Mouse (Mus musculus) limb, embryonic 11.5 days (tissue): ENCODE results near the gene Sdf4. TPM values are rescaled to one million over a fixed set of nuclear protein-coding genes. Genes with fewer than 3 reads are reported as not detected.

Source experiments
- ATAC-seq: fragments of 200-750 bp; cut with Nextera tagmentation; 2 replicates; pipeline ENCODE4 v1.8.0; 2017; ENCODE audit warnings: low read depth; ENCODE audit not compliant: insufficient number of reproducible peaks, low FRiP score, low TSS enrichment
- DNase-seq: peaks from one replicate; pipeline ENCODE4 v3.0.0-alpha.2; 2015; ENCODE audit warnings: low spot score
- H3K27ac ChIP-seq: fragments of 300-500 bp; sonication (generic); replicated peaks from 2 replicates; pipeline ENCODE4 v1.5.1; 2014; ENCODE audit warnings: low read depth, mild to moderate bottlenecking, low read length
- H3K27me3 ChIP-seq: fragments of 300-500 bp; sonication (generic); 2 replicates; pipeline ENCODE4 v1.6.1; 2014; ENCODE audit warnings: mild to moderate bottlenecking, low read length, mixed read lengths; ENCODE audit not compliant: control insufficient read depth, insufficient read depth
- H3K36me3 ChIP-seq: fragments of 300-500 bp; sonication (generic); 2 replicates; pipeline ENCODE4 v1.6.1; 2014; ENCODE audit warnings: mild to moderate bottlenecking, low read length, moderate library complexity, mixed read lengths; ENCODE audit not compliant: control insufficient read depth, insufficient read depth
- H3K4me1 ChIP-seq: fragments of 300-500 bp; sonication (generic); 2 replicates; pipeline ENCODE4 v1.6.1; 2014; ENCODE audit warnings: low read length, mixed read lengths; ENCODE audit not compliant: control insufficient read depth, insufficient read depth
- H3K4me2 ChIP-seq: fragments of 300-500 bp; sonication (generic); 2 replicates; pipeline ENCODE4 v1.6.1; 2014; ENCODE audit warnings: low read depth, mild to moderate bottlenecking, moderate library complexity; ENCODE audit not compliant: severe bottlenecking
- H3K4me3 ChIP-seq: fragments of 300-500 bp; sonication (generic); 2 replicates; pipeline ENCODE4 v1.5.1; 2014; ENCODE audit warnings: low read depth, low read length
- H3K9ac ChIP-seq: fragments of 300-500 bp; sonication (generic); 2 replicates; pipeline ENCODE4 v1.6.1; 2014; ENCODE audit warnings: mild to moderate bottlenecking, low read length
- H3K9me3 ChIP-seq: fragments of 300-500 bp; sonication (generic); 2 replicates; pipeline ENCODE4 v1.6.1; 2016; ENCODE audit warnings: low read length; ENCODE audit not compliant: control insufficient read depth
- WGBS: fragments of 180-500 bp; shearing (Covaris S2); extraction: QIAGEN DNeasy Blood & Tissue Kit; methylation state at CpG from one replicate; pipeline ENCODE4 v1.1.7; 2014; 5-methylcytosine and 5-hydroxymethylcytosine counted together
- polyA plus RNA-seq: library from polyadenylated mRNA; unstranded; fragments of >200 nt; fragmentation: Nextera tagmentation; extraction: Ambion mirVana; gene quantifications from 2 replicates; pipeline ENCODE4 v1.2.1, GENCODE M21; 2014

Sdf4 gene
- polyA plus RNA-seq, 1 experiment from 2014 or later: 142 TPM

GRCm38 (mm10) chr4:155962167-155962971 is 30.3 kb upstream of the Sdf4 start, which contains the start of gene C1qtnf12:
TSS of gene C1qtnf12 (plus strand) at chr4:155962318.
- Histone ChIP-seq H3K4me1 (peaks cover 13% of the 10 kb centered on the region), H3K36me3 (peaks cover 11% of the 10 kb centered on the region; the same call in 1 of the 2 replicates), H3K4me3 (peak within 1 kb of the TSS; percentile 54), H3K27ac (peak within 1 kb of the TSS; percentile 62; the same call in 1 of the 2 replicates), H3K27me3 (no peaks in the 10 kb centered on the region), H3K9me3 (no peaks in the 10 kb centered on the region), H3K4me2 (peak within 1 kb of the TSS; percentile 95), H3K9ac (peak within 1 kb of the TSS; percentile 62)
- WGBS: 0% methylated on average over 41 of the region's 42 CpGs
- peak; percentile 78 for ATAC-seq
- peak; percentile 66 for DNase-seq

- Histone ChIP-seq H3K4me1 (peaks cover 13% of the 10 kb centered on the region), H3K9ac (peak overlapping the region; percentile 62; the same call in 1 of the 2 replicates), H3K4me2 (peak overlapping the region; percentile 95), H3K4me3 (peak overlapping the region; percentile 54), H3K9me3 (no peaks in the 10 kb centered on the region), H3K27me3 (no peaks in the 10 kb centered on the region), H3K27ac (no peak overlapping the region), H3K36me3 (peaks cover 6% of the 10 kb centered on the region; the same call in 1 of the 2 replicates)
- no peak for DNase-seq
- WGBS: 53% methylated on average over 7 of the region's 7 CpGs
- ATAC-seq: no peak
These were observed 29.6 kb upstream of the Sdf4 start for GRCm38 (mm10) chr4:155963106-155963505.

GRCm38 (mm10) chr4:155964396-155964795 is 28.3 kb upstream of the Sdf4 start:
- Histone ChIP-seq H3K9ac (no peak overlapping the region), H3K4me2 (no peak overlapping the region), H3K4me3 (no peak overlapping the region), H3K27ac (no peak overlapping the region), H3K4me1 (peaks cover 13% of the 10 kb centered on the region), H3K27me3 (no peaks in the 10 kb centered on the region), H3K9me3 (no peaks in the 10 kb centered on the region), H3K36me3 (peaks cover 2% of the 10 kb centered on the region; the same call in 1 of the 2 replicates)
- DNase-seq: no peak
- ATAC-seq: no peak
- WGBS: 89% methylated on average over 11 of the region's 11 CpGs

GRCm38 (mm10) chr4:155969043-155969653 is 23.5 kb upstream of the Sdf4 start:
- no peaks in the 10 kb centered on the region for H3K27me3 ChIP-seq
- no peak overlapping the region for H3K27ac ChIP-seq
- H3K4me1 ChIP-seq: no peaks in the 10 kb centered on the region
- H3K36me3 ChIP-seq: no peaks in the 10 kb centered on the region; the same call in 1 of the 2 replicates
- ATAC-seq (no peak), DNase-seq (no peak)
- no peak overlapping the region for H3K4me3 ChIP-seq
- H3K9me3 ChIP-seq: no peaks in the 10 kb centered on the region
- WGBS: 85% methylated on average over 13 of the region's 13 CpGs
- no peak overlapping the region for H3K9ac ChIP-seq
- H3K4me2 ChIP-seq: no peak overlapping the region

- Histone ChIP-seq H3K27ac (no peak overlapping the region), H3K9ac (no peak overlapping the region), H3K4me1 (no peaks in the 10 kb centered on the region), H3K4me3 (no peak overlapping the region), H3K27me3 (no peaks in the 10 kb centered on the region), H3K4me2 (no peak overlapping the region), H3K36me3 (no peaks in the 10 kb centered on the region; the same call in 1 of the 2 replicates), H3K9me3 (no peaks in the 10 kb centered on the region)
- no peak for ATAC-seq
- no peak for DNase-seq
- WGBS: 73% methylated on average over 5 of the region's 5 CpGs
These were observed 22.4 kb upstream of the Sdf4 start for GRCm38 (mm10) chr4:155970286-155970685.

- no peaks in the 10 kb centered on the region for H3K36me3 ChIP-seq
- no peaks in the 10 kb centered on the region for H3K27me3 ChIP-seq
- H3K4me3 ChIP-seq: no peak overlapping the region
- 85% methylated on average over 6 of the region's 6 CpGs for WGBS
- no peak overlapping the region for H3K9ac ChIP-seq
- no peaks in the 10 kb centered on the region for H3K4me1 ChIP-seq
- H3K4me2 ChIP-seq: no peak overlapping the region
- no peak overlapping the region for H3K27ac ChIP-seq
- DNase-seq (no peak), ATAC-seq (no peak)
- H3K9me3 ChIP-seq: no peaks in the 10 kb centered on the region
These were observed 20.0 kb upstream of the Sdf4 start for GRCm38 (mm10) chr4:155972651-155973050.

GRCm38 (mm10) chr4:155973239-155973638 is 19.4 kb upstream of the Sdf4 start:
- H3K9me3 ChIP-seq: no peaks in the 10 kb centered on the region
- WGBS: 71% methylated on average over 2 of the region's 2 CpGs
- DNase-seq (no peak), ATAC-seq (no peak)
- H3K9ac ChIP-seq: no peak overlapping the region
- H3K27me3 ChIP-seq: no peaks in the 10 kb centered on the region
- H3K4me3 ChIP-seq: no peak overlapping the region
- H3K4me2 ChIP-seq: no peak overlapping the region
- H3K27ac ChIP-seq: no peak overlapping the region
- H3K36me3 ChIP-seq: no peaks in the 10 kb centered on the region
- H3K4me1 ChIP-seq: no peaks in the 10 kb centered on the region

- no peak for ATAC-seq
These were observed 11.1 kb upstream of the Sdf4 start for GRCm38 (mm10) chr4:155981436-155982082.

More at GRCm38 (mm10) chr4:155981436-155982082, 11.1 kb upstream of the Sdf4 start:
- H3K9me3 ChIP-seq: no peaks in the 10 kb centered on the region
- WGBS: 78% methylated on average over 12 of the region's 12 CpGs
- no peak for DNase-seq
- no peaks in the 10 kb centered on the region for H3K4me1 ChIP-seq
- H3K9ac ChIP-seq: no peak overlapping the region
- no peak overlapping the region for H3K4me2 ChIP-seq
- H3K27ac ChIP-seq: no peak overlapping the region
- H3K36me3 ChIP-seq: no peaks in the 10 kb centered on the region
- H3K27me3 ChIP-seq: no peaks in the 10 kb centered on the region
- no peak overlapping the region for H3K4me3 ChIP-seq
